Mouse (Mus musculus): ENCODE measurements around the gene Dcxr. TPM values are rescaled to one million over a fixed set of nuclear protein-coding genes. Genes with fewer than 3 reads are reported as not detected.

Gene Dcxr
- total and polyA plus RNA-seq, 2 experiments from 2014 or later: 5.0 to 8.6 TPM

- ATAC-seq (ENCODE audit: insufficient read depth, low read depth) (peak; percentile 61), DNase-seq (ENCODE audit: low spot score) (peak; percentile 32)
- peak within 1 kb of the TSS; percentile 97 for H3K4me2 ChIP-seq (ENCODE audit: low read depth, low read length)
- H3K36me3 ChIP-seq (replicated peaks; ENCODE audit: control insufficient read depth, insufficient read depth, low read length): peaks cover 11% of the 10 kb centered on the region
- peak within 1 kb of the TSS; percentile 61 for H3K4me3 ChIP-seq (ENCODE audit: low read depth, low read length)
- H3K4me1 ChIP-seq (ENCODE audit: control insufficient read depth, insufficient read depth): peaks cover 13% of the 10 kb centered on the region
- peak within 1 kb of the TSS; percentile 64 for H3K9ac ChIP-seq (replicated peaks; ENCODE audit: low read depth, low read length)
- WGBS: 1% methylated on average over 82 of the region's 90 CpGs
- no peak for TF ChIP-seq EP300 (IDR thresholded peaks at IDR 0.05; ENCODE audit: low read depth)
- no peak for TF ChIP-seq CTCF (IDR thresholded peaks at IDR 0.05; ENCODE audit: low read depth)
- H3K27ac ChIP-seq (ENCODE audit: low read depth): no peak within 1 kb of the TSS
- H3K9me3 ChIP-seq (replicated peaks; ENCODE audit: control insufficient read depth, low read length): no peaks in the 10 kb centered on the region
- peaks cover 27% of the 10 kb centered on the region for H3K27me3 ChIP-seq (ENCODE audit: control insufficient read depth, insufficient read depth, low read length)
These were observed 5.7 kb downstream of the Dcxr start, which contains the start of gene Rac3 for GRCm38 (mm10) chr11:120721124-120722066. Rac3 (plus strand) TSS chr11:120721470.

GRCm38 (mm10) chr11:120720450-120720849, 6.6 kb downstream of the Dcxr start:
- no peaks in the 10 kb centered on the region for H3K9me3 ChIP-seq (replicated peaks; ENCODE audit: control insufficient read depth, low read length)
- no peak overlapping the region for H3K9ac ChIP-seq (replicated peaks; ENCODE audit: low read depth, low read length)
- H3K27ac ChIP-seq (ENCODE audit: low read depth): no peak overlapping the region
- ATAC-seq (ENCODE audit: insufficient read depth, low read depth): peak; percentile 55
- H3K27me3 ChIP-seq (ENCODE audit: control insufficient read depth, insufficient read depth, low read length): peaks cover 20% of the 10 kb centered on the region
- peak overlapping the region; percentile 97 for H3K4me2 ChIP-seq (ENCODE audit: low read depth, low read length)
- no peak for TF ChIP-seq EP300 (IDR thresholded peaks at IDR 0.05; ENCODE audit: low read depth)
- TF ChIP-seq CTCF (IDR thresholded peaks at IDR 0.05; ENCODE audit: low read depth): peak; percentile 97
- DNase-seq (ENCODE audit: low spot score): peak; percentile 92
- H3K4me1 ChIP-seq (ENCODE audit: control insufficient read depth, insufficient read depth): peaks cover 13% of the 10 kb centered on the region
- peak overlapping the region; percentile 61 for H3K4me3 ChIP-seq (ENCODE audit: low read depth, low read length)
- peaks cover 11% of the 10 kb centered on the region for H3K36me3 ChIP-seq (replicated peaks; ENCODE audit: control insufficient read depth, insufficient read depth, low read length)
- 11% methylated on average over 17 of the region's 17 CpGs for WGBS

- WGBS: 90% methylated on average over 13 of the region's 13 CpGs
- no peak for ATAC-seq (ENCODE audit: insufficient read depth, low read depth)
- peaks cover 13% of the 10 kb centered on the region for H3K4me1 ChIP-seq (ENCODE audit: control insufficient read depth, insufficient read depth)
These were observed 7.2 kb downstream of the Dcxr start for GRCm38 (mm10) chr11:120719841-120720376.

GRCm38 (mm10) chr11:120719242-120719641, 7.8 kb downstream of the Dcxr start:
- WGBS: 87% methylated on average over 9 of the region's 9 CpGs
- H3K4me3 ChIP-seq (ENCODE audit: low read depth, low read length): no peak overlapping the region
- H3K4me1 ChIP-seq (ENCODE audit: control insufficient read depth, insufficient read depth): peaks cover 19% of the 10 kb centered on the region
- DNase-seq (ENCODE audit: low spot score) (no peak), ATAC-seq (ENCODE audit: insufficient read depth, low read depth) (no peak)
- no peaks in the 10 kb centered on the region for H3K9me3 ChIP-seq (replicated peaks; ENCODE audit: control insufficient read depth, low read length)
- H3K27me3 ChIP-seq (ENCODE audit: control insufficient read depth, insufficient read depth, low read length): peaks cover 20% of the 10 kb centered on the region
- H3K27ac ChIP-seq (ENCODE audit: low read depth): no peak overlapping the region
- H3K9ac ChIP-seq (replicated peaks; ENCODE audit: low read depth, low read length): no peak overlapping the region
- no peak overlapping the region for H3K4me2 ChIP-seq (ENCODE audit: low read depth, low read length)
- no peak for TF ChIP-seq CTCF (IDR thresholded peaks at IDR 0.05; ENCODE audit: low read depth)
- TF ChIP-seq EP300 (IDR thresholded peaks at IDR 0.05; ENCODE audit: low read depth): no peak
- peaks cover 11% of the 10 kb centered on the region for H3K36me3 ChIP-seq (replicated peaks; ENCODE audit: control insufficient read depth, insufficient read depth, low read length)

More at GRCm38 (mm10) chr11:120719841-120720376, 7.2 kb downstream of the Dcxr start:
- H3K36me3 ChIP-seq (replicated peaks; ENCODE audit: control insufficient read depth, insufficient read depth, low read length): peaks cover 11% of the 10 kb centered on the region
- no peak overlapping the region for H3K9ac ChIP-seq (replicated peaks; ENCODE audit: low read depth, low read length)
- H3K9me3 ChIP-seq (replicated peaks; ENCODE audit: control insufficient read depth, low read length): no peaks in the 10 kb centered on the region
- no peak for DNase-seq (ENCODE audit: low spot score)
- no peak overlapping the region for H3K27ac ChIP-seq (ENCODE audit: low read depth)
- H3K4me3 ChIP-seq (ENCODE audit: low read depth, low read length): no peak overlapping the region
- TF ChIP-seq CTCF (IDR thresholded peaks at IDR 0.05; ENCODE audit: low read depth) (no peak), EP300 (IDR thresholded peaks at IDR 0.05; ENCODE audit: low read depth) (no peak)
- no peak overlapping the region for H3K4me2 ChIP-seq (ENCODE audit: low read depth, low read length)
- H3K27me3 ChIP-seq (ENCODE audit: control insufficient read depth, insufficient read depth, low read length): peaks cover 20% of the 10 kb centered on the region

GRCm38 (mm10) chr11:120715131-120715530, 11.9 kb downstream of the Dcxr start:
- no peaks in the 10 kb centered on the region for H3K9me3 ChIP-seq (replicated peaks; ENCODE audit: control insufficient read depth, low read length)
- peaks cover 13% of the 10 kb centered on the region for H3K36me3 ChIP-seq (replicated peaks; ENCODE audit: control insufficient read depth, insufficient read depth, low read length)
- H3K4me2 ChIP-seq (ENCODE audit: low read depth, low read length): no peak overlapping the region
- ATAC-seq (ENCODE audit: insufficient read depth, low read depth) (no peak), DNase-seq (ENCODE audit: low spot score) (no peak)
- H3K27me3 ChIP-seq (ENCODE audit: control insufficient read depth, insufficient read depth, low read length): no peaks in the 10 kb centered on the region
- WGBS: 87% methylated on average over 9 of the region's 9 CpGs
- no peak overlapping the region for H3K27ac ChIP-seq (ENCODE audit: low read depth)
- TF ChIP-seq CTCF (IDR thresholded peaks at IDR 0.05; ENCODE audit: low read depth): no peak
- TF ChIP-seq EP300 (IDR thresholded peaks at IDR 0.05; ENCODE audit: low read depth): no peak
- no peak overlapping the region for H3K9ac ChIP-seq (replicated peaks; ENCODE audit: low read depth, low read length)
- H3K4me3 ChIP-seq (ENCODE audit: low read depth, low read length): no peak overlapping the region
- H3K4me1 ChIP-seq (ENCODE audit: control insufficient read depth, insufficient read depth): peaks cover 16% of the 10 kb centered on the region
